Mouse (Mus musculus): ENCODE results near the gene Spag9.

DNA sequence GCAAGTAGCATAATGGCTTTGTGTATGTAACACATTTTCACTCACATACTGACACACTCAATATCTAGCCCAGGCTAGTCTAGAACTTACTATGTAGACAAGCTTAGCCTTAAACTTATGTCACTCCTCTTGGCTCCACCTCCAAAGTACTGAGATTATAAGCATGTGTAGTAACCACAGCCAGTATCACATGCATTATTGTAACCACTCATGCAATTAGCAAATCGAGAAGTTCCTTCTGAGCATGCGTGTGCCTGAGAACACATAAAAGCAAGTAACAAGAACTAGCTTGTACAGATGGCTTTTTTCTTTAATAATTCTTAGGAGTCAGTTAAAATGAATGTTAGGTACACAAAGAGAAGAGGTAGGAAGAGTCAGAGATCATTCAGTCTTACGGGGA, 11.3 kb upstream of the Spag9 start:
- no peak for TF ChIP-seq CTCF (conservative IDR thresholded peaks at IDR 0.05; ENCODE audit: insufficient read depth, insufficient read length, low read depth, low read length)
- TF ChIP-seq POLR2A (IDR thresholded peaks at IDR 0.05; ENCODE audit: low read depth, low read length): no peak

Data from kidney, adult 2 months (tissue).